Mouse (Mus musculus) left cerebral cortex, adult 2 months (tissue): ENCODE results near the gene Dnm3. TPM values are rescaled to one million over a fixed set of nuclear protein-coding genes. Genes with fewer than 3 reads are reported as not detected.
"Not testable (repeated sequence)": the region's sequence is repeated elsewhere in the genome, so short reads cannot be mapped to it uniquely, and the experiment has no call there.

ENCODE experiments used
- DNase-seq, 2 experiments: peaks; one replicate each; pipeline ENCODE4 v3.0.0; 2021 to 2022; ENCODE audit warnings: low spot score in 2 of 2, mixed read lengths in 1 of 2; ENCODE audit errors: extremely low spot score in 1 of 2
- H3K27ac ChIP-seq: fragments of 200-600 bp; 2 replicates; pipeline ENCODE4 v1.8.1; 2022
- H3K4me3 ChIP-seq: fragments of 200-600 bp; 2 replicates; pipeline ENCODE4 v1.8.1; 2022
- CTCF ChIP-seq: fragments of 200-600 bp; IDR thresholded peaks from 2 replicates; pipeline ENCODE4 v1.8.1; 2022; ENCODE audit warnings: antibody characterized with exemption, mild to moderate bottlenecking, moderate library complexity
- intact Hi-C: fragments of 180-260 bp; cut with DNase I; formaldehyde crosslinking; loops from one replicate; pipeline ENCODE4 v1.15.1; 2025
- total RNA-seq, 2 experiments: library from RNA; stranded (reverse); gene quantifications; 2 replicates each; pipeline ENCODE4 v1.2.3; 2021

Gene Dnm3
- total RNA-seq, 2 experiments from 2014 or later = 102 to 103 TPM

- no peak for DNase-seq
- intact Hi-C loops = no loop called here
- TF ChIP-seq CTCF = no peak
- no peak overlapping the region for H3K4me3 ChIP-seq
- H3K27ac ChIP-seq = no peak overlapping the region; the same call in 1 of the 2 replicates
Measured at GRCm38 (mm10) chr1:162422826-162423225, 55.0 kb downstream of the Dnm3 start.

DNA sequence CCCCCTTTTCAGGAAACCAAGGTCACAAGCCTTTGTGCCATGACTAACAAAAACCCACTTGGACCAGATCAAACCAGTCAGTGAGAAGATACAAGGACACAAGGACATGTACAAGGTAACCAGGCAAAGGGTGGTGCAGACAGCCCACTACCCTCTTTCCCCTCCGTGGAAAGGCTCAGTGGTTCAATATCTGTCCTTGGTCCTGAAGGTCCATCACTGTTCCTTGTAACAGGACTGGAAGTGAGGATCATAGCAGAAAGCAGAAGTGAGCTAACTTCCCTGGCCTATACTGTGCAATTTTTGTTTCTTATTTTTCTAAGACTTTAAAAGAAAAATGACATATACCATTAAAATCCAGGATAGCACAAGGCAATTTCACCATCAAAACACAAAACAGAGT is 64.0 kb downstream of the Dnm3 start:
- H3K27ac ChIP-seq = no peak overlapping the region

GRCm38 (mm10) chr1:162412787-162413429 is 64.9 kb downstream of the Dnm3 start:
- no peak for DNase-seq
- intact Hi-C loops = loop anchor here (5.0 kb wide), 1 partner anchor 64 kb away; the partner anchor contains the start of gene Dnm3
- Histone ChIP-seq H3K4me3 (no peak overlapping the region), H3K27ac (no peak overlapping the region)
- no peak for TF ChIP-seq CTCF

More for the DNA sequence above, 64.0 kb downstream of the Dnm3 start:
- TF ChIP-seq CTCF = no peak
- intact Hi-C loops = loop anchor here (5.0 kb wide), 1 partner anchor 64 kb away; the partner anchor contains the start of gene Dnm3
- no peak overlapping the region for H3K4me3 ChIP-seq
- no peak for DNase-seq

- H3K4me3 ChIP-seq = no peak overlapping the region
- intact Hi-C loops = loop anchor here (5.0 kb wide), 1 partner anchor 67 kb away; the partner anchor contains the start of gene Dnm3
- no peak for TF ChIP-seq CTCF
- peak overlapping the region; percentile 20; the same call in 1 of the 2 replicates for H3K27ac ChIP-seq
- no peak for DNase-seq
Measured at GRCm38 (mm10) chr1:162410207-162410965, 67.4 kb downstream of the Dnm3 start.

GRCm38 (mm10) chr1:162394549-162394948 is 83.3 kb downstream of the Dnm3 start:
- Histone ChIP-seq H3K4me3 (no peak overlapping the region), H3K27ac (no peak overlapping the region)
- DNase-seq = no peak
- no peak for TF ChIP-seq CTCF
- intact Hi-C loops = no loop called here

GRCm38 (mm10) chr1:162388442-162389165 is 89.2 kb downstream of the Dnm3 start:
- intact Hi-C loops = no loop called here
- H3K4me3 ChIP-seq = no peak overlapping the region
- DNase-seq = no peak
- TF ChIP-seq CTCF = no peak
- peak overlapping the region; percentile 44 for H3K27ac ChIP-seq

GRCm38 (mm10) chr1:162373068-162373467 is 104.8 kb downstream of the Dnm3 start:
- H3K4me3 ChIP-seq, DNase-seq, intact Hi-C loops, H3K27ac ChIP-seq: not testable (repeated sequence)

GRCm38 (mm10) chr1:162369726-162370125 is 108.1 kb downstream of the Dnm3 start:
- Histone ChIP-seq H3K27ac (no peak overlapping the region), H3K4me3 (no peak overlapping the region)
- DNase-seq = no peak
- intact Hi-C loops = loop anchor here (10.0 kb wide), 1 partner anchor 295 kb away; no protein-coding TSS in a partner anchor
- TF ChIP-seq CTCF = no peak

- intact Hi-C loops = loop anchor here (10.0 kb wide), 1 partner anchor 303 kb away; no protein-coding TSS in a partner anchor
- peak; percentile 19 for TF ChIP-seq CTCF
- no peak for DNase-seq
- no peak overlapping the region for H3K4me3 ChIP-seq
- no peak overlapping the region; the same call in 1 of the 2 replicates for H3K27ac ChIP-seq
Measured at GRCm38 (mm10) chr1:162361978-162362377, 115.9 kb downstream of the Dnm3 start.

DNA sequence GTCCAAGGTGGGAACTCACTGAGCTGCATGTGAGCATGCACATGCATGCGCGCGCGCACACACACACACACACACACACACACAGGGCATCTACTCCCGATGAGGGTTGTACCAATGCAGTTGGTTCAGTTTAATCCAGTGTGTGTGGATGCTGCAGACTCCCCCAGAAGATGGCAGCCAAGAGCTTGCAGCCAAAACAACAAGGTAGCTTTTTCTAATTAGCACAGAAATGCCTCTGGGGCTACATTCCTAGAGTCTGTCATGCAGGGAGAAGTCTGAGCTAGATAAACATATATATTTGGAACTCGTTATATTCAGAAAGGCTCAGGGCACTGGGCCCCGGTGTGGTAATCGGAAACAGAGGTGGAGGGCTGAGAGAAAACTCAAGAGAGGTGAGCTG is 118.6 kb downstream of the Dnm3 start:
- no peak overlapping the region for H3K4me3 ChIP-seq
- peak; percentile 80 for TF ChIP-seq CTCF
- intact Hi-C loops = loop anchor here (1.0 kb wide), 2 partner anchors 118 to 170 kb away; no protein-coding TSS in a partner anchor

DNA sequence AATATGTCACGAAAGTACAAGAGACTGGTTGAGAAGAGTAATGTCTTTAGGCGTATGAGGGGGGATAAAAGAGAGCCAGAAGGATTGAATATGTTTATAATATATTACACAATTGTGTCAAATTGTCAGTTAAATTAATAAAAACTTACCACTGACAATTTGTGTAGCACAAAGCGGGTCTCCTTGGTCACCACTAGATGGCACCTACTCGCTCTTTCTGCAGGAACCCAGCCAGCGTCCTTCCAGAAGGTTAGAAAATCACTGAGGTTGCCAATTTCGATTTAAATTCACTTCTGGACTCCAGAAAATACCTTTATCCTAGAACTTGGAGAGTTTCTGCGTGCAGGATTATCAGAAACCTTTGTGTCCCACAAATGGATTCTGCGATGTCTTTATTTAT is 119.8 kb downstream of the Dnm3 start:
- peak; percentile 78 for TF ChIP-seq CTCF
- no peak for DNase-seq
- intact Hi-C loops = loop anchor here (1.0 kb wide), 1 partner anchor 174 kb away; no protein-coding TSS in a partner anchor
- Histone ChIP-seq H3K27ac (no peak overlapping the region), H3K4me3 (no peak overlapping the region)

More for the DNA sequence above, 118.6 kb downstream of the Dnm3 start:
- DNase-seq = peak; percentile 53 to 56
- H3K27ac ChIP-seq = no peak overlapping the region
